8 mouse cellular contexts compared by ENCODE assay signal in the genomic region with DNA sequence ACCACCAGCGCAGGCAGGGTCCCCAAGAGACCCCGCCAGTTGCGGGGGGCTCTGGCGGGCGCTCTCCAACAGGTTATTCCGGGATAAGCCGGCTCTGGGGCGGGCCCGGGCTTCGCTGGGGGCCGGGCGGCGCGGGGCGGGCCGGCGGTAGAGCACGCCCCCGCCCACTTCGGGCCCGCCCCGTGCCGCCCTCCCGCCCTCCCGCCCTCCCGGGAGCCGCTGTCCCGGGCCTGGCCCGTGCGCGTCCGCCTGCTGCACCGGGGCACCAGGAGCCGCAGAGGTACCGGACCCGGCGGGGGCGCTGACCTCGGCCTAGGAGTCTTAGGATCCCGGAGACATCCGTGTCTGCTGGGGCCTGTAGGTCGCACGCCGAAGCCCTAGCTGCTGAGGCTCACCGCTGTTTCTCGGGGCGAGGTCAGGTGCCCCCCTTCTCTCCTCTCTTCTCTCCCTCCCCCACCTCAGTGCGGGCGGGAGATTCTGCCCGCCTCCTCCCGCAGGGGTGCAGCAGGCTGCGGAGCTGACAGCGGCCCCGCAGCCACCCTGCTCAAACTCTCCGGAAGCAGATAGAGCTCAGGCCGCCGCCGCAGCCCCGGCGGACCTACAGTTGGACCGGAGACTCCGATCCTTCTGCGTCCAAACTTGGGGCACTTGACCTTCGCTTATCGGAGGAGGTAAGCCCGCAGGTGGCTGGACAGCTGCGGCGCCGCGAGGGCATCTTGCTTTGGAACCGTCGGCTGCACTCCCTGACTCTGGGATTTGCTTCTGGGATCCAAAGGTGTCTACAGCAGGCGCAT. TPM values are rescaled to one million over a fixed set of nuclear protein-coding genes. Genes with fewer than 3 reads are reported as not detected.
DNase-seq lines count a peak whose midpoint lies in the region; ATAC-seq and TF ChIP-seq lines count a peak whose summit lies in the region.

A gene (plus strand): TSS at position 206 of the 794 bp plus-strand sequence.

- TF ChIP-seq CTCF in left cerebral cortex, adult 2 months (IDR thresholded peaks at IDR 0.05), result no peak
- TF ChIP-seq CTCF in liver, adult 2 months (IDR thresholded peaks at IDR 0.05; ENCODE audit: low read depth, low read length), result no peak

- WGBS in liver, adult 2 months, result under 1% methylated on average over 62 of the region's 73 CpGs
- WGBS in stomach, embryonic 14.5 days, result under 1% methylated on average over 73 of the region's 73 CpGs

- peak within 1 kb of the TSS; percentile 89 for H3K27ac ChIP-seq in left cerebral cortex, adult 2 months
- peak within 1 kb of the TSS; percentile 82 for H3K27ac ChIP-seq in liver, adult 2 months (replicated peaks; ENCODE audit: insufficient read depth, low read depth, low read length)
- H3K27ac ChIP-seq in stomach, embryonic 14.5 days (ENCODE audit: low read length), result peak within 1 kb of the TSS; percentile 58; the same call in 1 of the 2 replicates

- no peaks in the 10 kb centered on the region for H3K36me3 ChIP-seq in liver, adult 2 months (ENCODE audit: control insufficient read depth, insufficient read depth, low read length)
- no peaks in the 10 kb centered on the region for H3K36me3 ChIP-seq in stomach, embryonic 14.5 days (ENCODE audit: control insufficient read depth, insufficient read depth, low read length)

- peak within 1 kb of the TSS; percentile 85 for H3K9ac ChIP-seq in liver, adult 2 months (ENCODE audit: low read depth, low read length)
- H3K9ac ChIP-seq in stomach, embryonic 14.5 days (replicated peaks; ENCODE audit: low read depth, low read length), result peak within 1 kb of the TSS; percentile 65

- peak; percentile 55 to 62 for DNase-seq in left cerebral cortex, adult 2 months (ENCODE audit: extremely low spot score in 1 of 2, low spot score in 2 of 2)
- DNase-seq in left cerebral cortex, adult 9 months (ENCODE audit: low spot score in 2 of 2), result no peak
- peak; percentile 78 for DNase-seq in embryo, embryonic 11 days
- peak; percentile 79 for DNase-seq in gastrocnemius, postnatal 25 days
- peak; percentile 53 for DNase-seq in liver, adult 2 months (ENCODE audit: extremely low read depth, low read depth, low spot score)
- peak; percentile 60 to 71 for DNase-seq in natural killer cell, adult 2 months (ENCODE audit: low spot score in 2 of 2)

- intact Hi-C loops in left cerebral cortex, adult 2 months (cut with DNase I), result loop anchor here (1.0 to 5.0 kb wide), 3 partner anchors 85 to 150 kb away; no protein-coding TSS in a partner anchor

- TF ChIP-seq POLR2A in liver, adult 2 months (IDR thresholded peaks at IDR 0.05; ENCODE audit: extremely low read depth, insufficient read depth, low read length), result peak; percentile 66; the same call in 1 of the 2 replicates

- H3K4me1 ChIP-seq in liver, adult 2 months (ENCODE audit: control insufficient read depth, insufficient read depth, low read length), result peaks cover 14% of the 10 kb centered on the region
- H3K4me1 ChIP-seq in stomach, embryonic 14.5 days (ENCODE audit: control insufficient read depth, insufficient read depth, low read length), result peaks cover 8% of the 10 kb centered on the region; the same call in 1 of the 2 replicates

- peak within 1 kb of the TSS; percentile 100 for H3K4me3 ChIP-seq in left cerebral cortex, adult 2 months
- peak within 1 kb of the TSS; percentile 94 for H3K4me3 ChIP-seq in liver, adult 2 months (ENCODE audit: insufficient read depth, low read depth, low read length)
- H3K4me3 ChIP-seq in stomach, embryonic 14.5 days (ENCODE audit: low read depth, low read length), result peak within 1 kb of the TSS; percentile 84

- ATAC-seq in inflammation-experienced regulatory T-cells, adult 6 months, result peak; percentile 16
- ATAC-seq in stomach, embryonic 14.5 days (ENCODE audit: insufficient number of reproducible peaks, insufficient read depth, low FRiP score, low read depth), result peak; percentile 92

- peak within 1 kb of the TSS; percentile 96 for H3K4me2 ChIP-seq in stomach, embryonic 14.5 days (replicated peaks; ENCODE audit: low read depth, low read length)

- no peaks in the 10 kb centered on the region for H3K9me3 ChIP-seq in stomach, embryonic 14.5 days (ENCODE audit: control insufficient read depth, low read depth, low read length)

- H3K27me3 ChIP-seq in liver, adult 2 months (ENCODE audit: control insufficient read depth, insufficient read depth, low read length), result no peaks in the 10 kb centered on the region
- no peaks in the 10 kb centered on the region for H3K27me3 ChIP-seq in stomach, embryonic 14.5 days (ENCODE audit: control insufficient read depth, insufficient read depth, low read length)

- peaks cover 13% of the 10 kb centered on the region; the same call in 1 of the 2 replicates for H3K79me2 ChIP-seq in liver, adult 2 months (ENCODE audit: control insufficient read depth, insufficient read depth, low read length)

RNA-seq across cellular contexts. Expression of the gene that starts here (rescaled TPM):
- total RNA-seq in left cerebral cortex, adult 2 months (2021), result 10 to 100 TPM; 79.9 to 85.5 TPM
- 100 to 1,000 TPM; 169 to 171 TPM for total RNA-seq in gastrocnemius, postnatal 25 days (2021)
- polyA plus RNA-seq in inflammation-experienced regulatory T-cells, adult 6 months (2017; shearing (Covaris generic)), result 10 to 100 TPM; 46.3 to 50.9 (median 48.2) TPM
- 15.7 and 21.6 TPM in 2 replicates for total RNA-seq in liver, adult 2 months (2014; rRNA removed)
- 25.4 and 28.0 TPM in 2 replicates for polyA plus RNA-seq in liver, adult 2 months (2012; rRNA removed)
- 24.9 and 25.6 TPM in 2 replicates for polyA plus RNA-seq in stomach, embryonic 14.5 days (2014; fragmentation: Nextera tagmentation; extraction: Ambion mirVana)

Comparison
In these comparisons a context has a peak if more than half of its experiments do, and no peak if none do; other contexts are left out.
1. DNase-seq: peak in left cerebral cortex, adult 2 months (2 of 2), embryo, embryonic 11 days (single experiment), gastrocnemius, postnatal 25 days (single experiment), liver, adult 2 months (single experiment) and natural killer cell, adult 2 months (2 of 2); none in left cerebral cortex, adult 9 months (0 of 2).
2. Peak in every context shown above with its lines, with median percentiles within 50 percentile points of each other: H3K27ac ChIP-seq and H3K4me3 ChIP-seq.